Mouse (Mus musculus) liver, embryonic 15.5 days (tissue): ENCODE measurements around the gene Luc7l3. TPM values are rescaled to one million over a fixed set of nuclear protein-coding genes. Genes with fewer than 3 reads are reported as not detected.

Experiments used
- ATAC-seq: fragments of 200-750 bp; cut with Nextera tagmentation; 2 replicates; pipeline ENCODE4 v1.8.0; 2017; ENCODE audit warnings: moderate number of reproducible peaks, mild to moderate bottlenecking, moderate library complexity; ENCODE audit not compliant: insufficient read depth
- H3K27ac ChIP-seq: fragments of 300-500 bp; sonication (generic); replicated peaks from 2 replicates; pipeline ENCODE4 v1.5.1; 2015; ENCODE audit warnings: mild to moderate bottlenecking, inconsistent platforms
- H3K27me3 ChIP-seq: fragments of 300-500 bp; sonication (generic); 2 replicates; pipeline ENCODE4 v1.6.1; 2015; ENCODE audit warnings: mild to moderate bottlenecking, inconsistent platforms
- H3K36me3 ChIP-seq: fragments of 300-500 bp; sonication (generic); replicated peaks from 2 replicates; pipeline ENCODE4 v1.6.1; 2015; ENCODE audit warnings: moderate library complexity, mild to moderate bottlenecking, inconsistent platforms
- H3K4me1 ChIP-seq: fragments of 300-500 bp; sonication (generic); replicated peaks from 2 replicates; pipeline ENCODE4 v1.6.1; 2015; ENCODE audit warnings: inconsistent platforms
- H3K4me2 ChIP-seq: fragments of 300-500 bp; sonication (generic); 2 replicates; pipeline ENCODE4 v1.6.1; 2015; ENCODE audit warnings: moderate library complexity, mild to moderate bottlenecking, inconsistent platforms
- H3K4me3 ChIP-seq: fragments of 300-500 bp; sonication (generic); replicated peaks from 2 replicates; pipeline ENCODE4 v1.5.1; 2015; ENCODE audit warnings: mild to moderate bottlenecking, inconsistent platforms
- H3K9ac ChIP-seq: fragments of 300-500 bp; sonication (generic); 2 replicates; pipeline ENCODE4 v1.6.1; 2015; ENCODE audit warnings: moderate library complexity, mild to moderate bottlenecking, inconsistent platforms
- H3K9me3 ChIP-seq: fragments of 300-500 bp; sonication (generic); replicated peaks from 2 replicates; pipeline ENCODE4 v1.6.1; 2016; ENCODE audit warnings: inconsistent platforms
- WGBS: fragments of 180-500 bp; shearing (Covaris S2); methylation state at CpG from one replicate; pipeline ENCODE4 v1.1.7; 2015; ENCODE audit warnings: mixed read lengths; ENCODE audit not compliant: insufficient replicate concordance; 5-methylcytosine and 5-hydroxymethylcytosine counted together
- polyA plus RNA-seq: library from polyadenylated mRNA; unstranded; fragments of >200 nt; fragmentation: Nextera tagmentation; extraction: Ambion mirVana; gene quantifications from 2 replicates; pipeline ENCODE4 v1.2.1, GENCODE M21; 2015

Luc7l3 gene
- polyA plus RNA-seq, 1 experiment from 2014 or later: 36.8 TPM

- Histone ChIP-seq H3K36me3 (no peaks in the 10 kb centered on the region), H3K4me3 (no peak overlapping the region), H3K27ac (peak overlapping the region; percentile 76; the same call in 1 of the 2 replicates), H3K9me3 (no peaks in the 10 kb centered on the region), H3K4me1 (peaks cover 38% of the 10 kb centered on the region), H3K9ac (no peak overlapping the region), H3K4me2 (0 out of 2 replicates have a peak overlapping the region, but pooled peaks have one; percentile 53), H3K27me3 (peaks cover 29% of the 10 kb centered on the region)
- ATAC-seq: no peak
- 25% methylated on average over 2 of the region's 2 CpGs for WGBS
Observed at GRCm38 (mm10) chr11:94349839-94350238, 28.1 kb upstream of the Luc7l3 start.

- no peak overlapping the region for H3K27ac ChIP-seq
- H3K9me3 ChIP-seq: no peaks in the 10 kb centered on the region
- H3K4me1 ChIP-seq: peaks cover 49% of the 10 kb centered on the region
- 67% methylated on average over 7 of the region's 7 CpGs for WGBS
- H3K36me3 ChIP-seq: no peaks in the 10 kb centered on the region
- H3K9ac ChIP-seq: no peak overlapping the region
- H3K4me2 ChIP-seq: no peak overlapping the region
- peaks cover 5% of the 10 kb centered on the region for H3K27me3 ChIP-seq
- no peak overlapping the region for H3K4me3 ChIP-seq
- no peak for ATAC-seq
Observed at GRCm38 (mm10) chr11:94347063-94347575, 25.3 kb upstream of the Luc7l3 start.

- Histone ChIP-seq H3K36me3 (no peaks in the 10 kb centered on the region), H3K27me3 (peaks cover under 1% of the 10 kb centered on the region; the same call in 1 of the 2 replicates), H3K4me2 (no peak overlapping the region), H3K4me1 (peaks cover 49% of the 10 kb centered on the region), H3K9me3 (no peaks in the 10 kb centered on the region), H3K27ac (no peak overlapping the region), H3K9ac (no peak overlapping the region), H3K4me3 (no peak overlapping the region)
- no peak for ATAC-seq
- WGBS: 42% methylated on average over 3 of the region's 3 CpGs
Observed at GRCm38 (mm10) chr11:94346611-94347010, 24.8 kb upstream of the Luc7l3 start.

DNA sequence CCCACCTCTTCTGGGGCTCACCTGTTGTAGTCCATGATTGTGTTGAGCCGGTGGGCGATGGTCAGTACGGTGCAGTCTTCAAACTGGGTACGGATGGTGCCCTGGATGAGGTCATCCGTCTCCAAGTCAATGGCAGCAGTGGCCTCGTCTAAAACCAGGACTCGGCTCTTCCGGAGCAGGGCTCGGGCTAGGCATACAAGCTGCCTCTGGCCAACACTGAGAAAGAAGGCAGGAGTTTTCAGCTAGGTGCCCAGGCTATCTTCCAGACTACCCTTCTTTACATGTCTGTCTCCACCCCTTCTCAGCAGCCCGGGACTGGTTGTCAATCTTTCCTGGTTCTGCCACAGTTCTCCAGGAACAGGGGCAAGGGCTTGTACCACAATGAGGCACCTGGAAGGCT, 24.1 kb upstream of the Luc7l3 start:
- Histone ChIP-seq H3K36me3 (no peaks in the 10 kb centered on the region), H3K27me3 (no peaks in the 10 kb centered on the region), H3K27ac (no peak overlapping the region), H3K9me3 (no peaks in the 10 kb centered on the region), H3K4me2 (no peak overlapping the region), H3K9ac (no peak overlapping the region), H3K4me3 (no peak overlapping the region), H3K4me1 (peaks cover 48% of the 10 kb centered on the region)
- WGBS: 66% methylated on average over 10 of the region's 10 CpGs
- ATAC-seq: no peak

DNA sequence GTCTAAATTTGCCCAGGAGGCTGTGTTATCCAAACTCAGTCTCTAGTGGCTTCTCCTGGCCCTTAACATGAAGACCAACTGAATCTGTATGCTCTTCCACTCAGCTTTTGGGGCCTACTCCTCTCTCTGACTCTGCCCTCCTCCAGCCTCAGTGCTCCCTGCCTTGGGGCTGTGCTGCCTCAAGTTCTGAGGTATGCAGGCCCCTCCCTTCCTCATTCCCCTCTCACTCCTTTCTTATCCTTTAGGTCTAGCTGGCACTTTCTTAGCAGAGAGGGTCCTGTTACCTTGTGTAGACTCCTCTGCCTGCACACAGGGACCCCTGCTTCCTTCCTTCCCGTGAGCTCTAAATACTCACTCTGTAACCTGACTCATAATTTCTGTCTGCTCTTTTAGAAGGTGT, 22.7 kb upstream of the Luc7l3 start:
- no peaks in the 10 kb centered on the region for H3K27me3 ChIP-seq
- no peak overlapping the region for H3K27ac ChIP-seq
- ATAC-seq: no peak
- 40% methylated on average over 1 of the region's 1 CpGs for WGBS
- H3K9me3 ChIP-seq: no peaks in the 10 kb centered on the region
- H3K4me1 ChIP-seq: peaks cover 44% of the 10 kb centered on the region
- H3K4me2 ChIP-seq: no peak overlapping the region
- H3K9ac ChIP-seq: no peak overlapping the region
- H3K4me3 ChIP-seq: no peak overlapping the region
- peaks cover 6% of the 10 kb centered on the region for H3K36me3 ChIP-seq

GRCm38 (mm10) chr11:94343955-94344358, 22.2 kb upstream of the Luc7l3 start:
- no peak overlapping the region for H3K9ac ChIP-seq
- no peak overlapping the region for H3K4me2 ChIP-seq
- H3K27me3 ChIP-seq: no peaks in the 10 kb centered on the region
- peaks cover 41% of the 10 kb centered on the region for H3K4me1 ChIP-seq
- no peak for ATAC-seq
- peaks cover 11% of the 10 kb centered on the region for H3K36me3 ChIP-seq
- 44% methylated on average over 5 of the region's 5 CpGs for WGBS
- no peaks in the 10 kb centered on the region for H3K9me3 ChIP-seq
- no peak overlapping the region for H3K27ac ChIP-seq
- no peak overlapping the region for H3K4me3 ChIP-seq

DNA sequence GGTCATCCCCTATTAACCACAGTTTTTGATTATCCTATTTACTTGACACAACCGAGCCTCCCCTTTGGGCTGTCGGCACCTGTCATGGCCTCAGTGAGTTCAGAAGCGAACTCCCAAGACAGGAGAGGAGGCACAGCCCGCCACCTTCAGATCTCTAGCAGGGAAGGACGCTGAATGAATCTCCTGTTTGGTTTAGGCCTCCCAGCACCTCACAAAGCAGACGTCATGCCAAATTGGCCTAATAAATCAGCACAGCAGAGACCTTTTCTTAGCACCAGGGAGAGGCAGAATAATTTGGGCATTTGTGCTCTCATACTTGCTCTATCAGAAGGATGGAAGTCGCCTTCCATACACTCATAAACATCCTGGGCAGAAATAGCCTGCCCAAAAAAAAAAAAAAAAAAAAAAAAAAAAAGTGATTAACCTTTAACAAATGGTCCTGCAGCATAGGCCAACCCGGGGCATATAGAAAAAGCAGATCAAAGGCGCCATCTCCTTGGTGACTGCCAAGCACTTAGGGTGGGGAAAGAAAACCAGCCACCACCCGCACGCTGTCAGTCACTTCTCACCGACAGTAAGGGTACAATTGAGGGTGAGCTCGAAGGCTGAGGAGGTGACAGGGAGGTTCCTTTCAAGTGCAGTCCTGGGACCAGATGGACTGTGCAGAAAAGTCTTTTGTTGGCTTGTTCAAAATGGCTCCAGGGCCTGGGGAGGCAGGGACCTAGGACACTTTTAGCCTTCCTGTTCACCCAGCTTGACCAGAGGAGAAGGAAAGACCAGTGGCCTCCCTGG, 20.5 kb upstream of the Luc7l3 start:
- no peak for ATAC-seq
- peaks cover 24% of the 10 kb centered on the region for H3K36me3 ChIP-seq
- no peaks in the 10 kb centered on the region for H3K27me3 ChIP-seq
- 49% methylated on average over 13 of the region's 13 CpGs for WGBS
- no peak overlapping the region for H3K9ac ChIP-seq
- no peak overlapping the region for H3K27ac ChIP-seq
- H3K4me3 ChIP-seq: no peak overlapping the region
- no peaks in the 10 kb centered on the region for H3K9me3 ChIP-seq
- no peak overlapping the region for H3K4me2 ChIP-seq
- peaks cover 53% of the 10 kb centered on the region for H3K4me1 ChIP-seq

- peaks cover 49% of the 10 kb centered on the region for H3K4me1 ChIP-seq
- no peaks in the 10 kb centered on the region for H3K27me3 ChIP-seq
- no peak overlapping the region for H3K9ac ChIP-seq
- WGBS: 64% methylated on average over 10 of the region's 10 CpGs
- no peak overlapping the region for H3K4me2 ChIP-seq
- H3K9me3 ChIP-seq: no peaks in the 10 kb centered on the region
- no peak overlapping the region for H3K4me3 ChIP-seq
- peaks cover 24% of the 10 kb centered on the region for H3K36me3 ChIP-seq
- ATAC-seq: no peak
- 0 out of 2 replicates have a peak overlapping the region, but pooled peaks have one; percentile 24 for H3K27ac ChIP-seq
Observed at GRCm38 (mm10) chr11:94340948-94341933, 19.5 kb upstream of the Luc7l3 start.

- Histone ChIP-seq H3K4me1 (peaks cover 59% of the 10 kb centered on the region), H3K27ac (no peak overlapping the region), H3K36me3 (peaks cover 33% of the 10 kb centered on the region), H3K9ac (no peak overlapping the region), H3K27me3 (no peaks in the 10 kb centered on the region), H3K9me3 (no peaks in the 10 kb centered on the region), H3K4me2 (no peak overlapping the region), H3K4me3 (no peak overlapping the region)
- peak; percentile 54; the same call in 1 of the 2 replicates for ATAC-seq
- WGBS: 51% methylated on average over 18 of the region's 18 CpGs
Observed at GRCm38 (mm10) chr11:94339732-94340585, 18.2 kb upstream of the Luc7l3 start.

DNA sequence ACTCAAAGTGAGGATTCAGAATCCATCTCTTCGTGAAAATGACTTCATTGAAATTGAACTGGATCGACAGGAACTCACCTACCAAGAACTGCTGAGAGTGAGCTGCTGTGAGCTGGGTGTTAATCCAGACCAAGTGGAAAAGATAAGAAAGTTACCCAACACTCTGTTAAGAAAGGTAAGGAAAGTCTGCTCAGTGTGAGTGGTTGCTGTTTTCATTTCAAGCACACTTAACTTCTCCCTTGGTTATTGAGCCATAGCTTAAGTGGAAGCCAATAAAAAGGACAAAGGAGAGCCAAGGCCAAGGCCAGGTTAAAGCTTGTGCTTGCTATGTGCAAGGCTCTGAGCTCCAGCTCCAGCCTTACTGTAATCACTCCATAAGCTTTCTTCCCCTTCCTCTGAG, 16.6 kb upstream of the Luc7l3 start:
- H3K4me1 ChIP-seq: peaks cover 69% of the 10 kb centered on the region
- H3K36me3 ChIP-seq: peaks cover 41% of the 10 kb centered on the region
- no peak overlapping the region for H3K4me2 ChIP-seq
- H3K9ac ChIP-seq: no peak overlapping the region
- ATAC-seq: no peak
- no peak overlapping the region for H3K4me3 ChIP-seq
- H3K9me3 ChIP-seq: no peaks in the 10 kb centered on the region
- H3K27me3 ChIP-seq: no peaks in the 10 kb centered on the region
- H3K27ac ChIP-seq: 0 out of 2 replicates have a peak overlapping the region, but pooled peaks have one; percentile 7
- 75% methylated on average over 2 of the region's 2 CpGs for WGBS
